Mouse (Mus musculus): ENCODE results near the gene Psmb7. TPM values are rescaled to one million over a fixed set of nuclear protein-coding genes. Genes with fewer than 3 reads are reported as not detected.
A peak's percentile ranks its signal among the peaks of the same experiment; 100 is the strongest.

Psmb7 gene
- polyA plus RNA-seq, 1 experiment from 2014 or later = 267 TPM

GRCm38 (mm10) chr2:38584514-38585378, 59.1 kb downstream of the Psmb7 start:
- peaks cover 8% of the 10 kb centered on the region; the same call in 1 of the 2 replicates for H3K4me1 ChIP-seq
- no peaks in the 10 kb centered on the region for H3K27me3 ChIP-seq
- H3K4me3 ChIP-seq = no peak overlapping the region
- WGBS = 40% methylated on average over 13 of the region's 13 CpGs
- no peak overlapping the region for H3K4me2 ChIP-seq (replicated peaks)
- no peak overlapping the region for H3K9ac ChIP-seq
- no peak for ATAC-seq (ENCODE audit: insufficient number of reproducible peaks, insufficient read depth, low FRiP score, low TSS enrichment)
- H3K9me3 ChIP-seq = no peaks in the 10 kb centered on the region
- peaks cover 62% of the 10 kb centered on the region for H3K36me3 ChIP-seq
- peak overlapping the region; percentile 63 for H3K27ac ChIP-seq

- 90% methylated on average over 2 of the region's 2 CpGs for WGBS
- no peaks in the 10 kb centered on the region for H3K9me3 ChIP-seq
- H3K27me3 ChIP-seq = no peaks in the 10 kb centered on the region
- H3K9ac ChIP-seq = no peak overlapping the region
- ATAC-seq (ENCODE audit: insufficient number of reproducible peaks, insufficient read depth, low FRiP score, low TSS enrichment) = no peak
- peaks cover 62% of the 10 kb centered on the region for H3K36me3 ChIP-seq
- no peak overlapping the region for H3K27ac ChIP-seq
- no peak overlapping the region for H3K4me3 ChIP-seq
- H3K4me2 ChIP-seq (replicated peaks) = no peak overlapping the region
- peaks cover 8% of the 10 kb centered on the region; the same call in 1 of the 2 replicates for H3K4me1 ChIP-seq
Observed at GRCm38 (mm10) chr2:38583982-38584381, 59.9 kb downstream of the Psmb7 start.

- Histone ChIP-seq H3K4me3 (no peak overlapping the region), H3K27me3 (no peaks in the 10 kb centered on the region), H3K9ac (no peak overlapping the region), H3K9me3 (no peaks in the 10 kb centered on the region), H3K27ac (no peak overlapping the region), H3K36me3 (peaks cover 54% of the 10 kb centered on the region), H3K4me2 (replicated peaks) (no peak overlapping the region), H3K4me1 (peaks cover 1% of the 10 kb centered on the region; the same call in 1 of the 2 replicates)
- no peak for ATAC-seq (ENCODE audit: insufficient number of reproducible peaks, insufficient read depth, low FRiP score, low TSS enrichment)
- WGBS = 90% methylated on average over 1 of the region's 1 CpGs
Observed at GRCm38 (mm10) chr2:38579528-38579927, 64.4 kb downstream of the Psmb7 start.

GRCm38 (mm10) chr2:38578602-38579521, 65.0 kb downstream of the Psmb7 start:
- no peak overlapping the region for H3K4me3 ChIP-seq
- H3K36me3 ChIP-seq = peaks cover 52% of the 10 kb centered on the region
- H3K27ac ChIP-seq = no peak overlapping the region
- no peak overlapping the region for H3K9ac ChIP-seq
- ATAC-seq (ENCODE audit: insufficient number of reproducible peaks, insufficient read depth, low FRiP score, low TSS enrichment) = no peak
- H3K27me3 ChIP-seq = no peaks in the 10 kb centered on the region
- WGBS = 73% methylated on average over 13 of the region's 13 CpGs
- H3K4me1 ChIP-seq = no peaks in the 10 kb centered on the region
- H3K4me2 ChIP-seq (replicated peaks) = no peak overlapping the region
- no peaks in the 10 kb centered on the region for H3K9me3 ChIP-seq

- Histone ChIP-seq H3K4me2 (replicated peaks) (no peak overlapping the region), H3K9ac (no peak overlapping the region), H3K27ac (no peak overlapping the region), H3K4me3 (no peak overlapping the region), H3K36me3 (peaks cover 70% of the 10 kb centered on the region), H3K27me3 (no peaks in the 10 kb centered on the region), H3K9me3 (no peaks in the 10 kb centered on the region), H3K4me1 (no peaks in the 10 kb centered on the region)
- WGBS = 84% methylated on average over 2 of the region's 2 CpGs
- no peak for ATAC-seq (ENCODE audit: insufficient number of reproducible peaks, insufficient read depth, low FRiP score, low TSS enrichment)
Observed at GRCm38 (mm10) chr2:38574697-38575096, 69.2 kb downstream of the Psmb7 start.

GRCm38 (mm10) chr2:38571971-38572601, 71.8 kb downstream of the Psmb7 start:
- 89% methylated on average over 23 of the region's 23 CpGs for WGBS
- Histone ChIP-seq H3K27ac (no peak overlapping the region), H3K27me3 (no peaks in the 10 kb centered on the region), H3K4me2 (replicated peaks) (no peak overlapping the region), H3K4me3 (no peak overlapping the region), H3K36me3 (peaks cover 73% of the 10 kb centered on the region), H3K9me3 (no peaks in the 10 kb centered on the region), H3K4me1 (no peaks in the 10 kb centered on the region), H3K9ac (no peak overlapping the region)
- ATAC-seq (ENCODE audit: insufficient number of reproducible peaks, insufficient read depth, low FRiP score, low TSS enrichment) = no peak

- ATAC-seq (ENCODE audit: insufficient number of reproducible peaks, insufficient read depth, low FRiP score, low TSS enrichment) = no peak
- Histone ChIP-seq H3K27me3 (no peaks in the 10 kb centered on the region), H3K4me3 (no peak overlapping the region), H3K9me3 (no peaks in the 10 kb centered on the region), H3K4me1 (no peaks in the 10 kb centered on the region), H3K9ac (no peak overlapping the region), H3K27ac (no peak overlapping the region), H3K36me3 (peaks cover 62% of the 10 kb centered on the region), H3K4me2 (replicated peaks) (no peak overlapping the region)
- WGBS = 87% methylated on average over 4 of the region's 4 CpGs
Observed at GRCm38 (mm10) chr2:38562596-38562995, 81.3 kb downstream of the Psmb7 start.

GRCm38 (mm10) chr2:38560296-38561227, 83.3 kb downstream of the Psmb7 start:
- ATAC-seq (ENCODE audit: insufficient number of reproducible peaks, insufficient read depth, low FRiP score, low TSS enrichment) = no peak
- no peak overlapping the region for H3K27ac ChIP-seq
- no peaks in the 10 kb centered on the region for H3K4me1 ChIP-seq
- H3K27me3 ChIP-seq = no peaks in the 10 kb centered on the region
- H3K9ac ChIP-seq = no peak overlapping the region
- H3K36me3 ChIP-seq = peaks cover 55% of the 10 kb centered on the region
- H3K4me3 ChIP-seq = no peak overlapping the region
- H3K4me2 ChIP-seq (replicated peaks) = no peak overlapping the region
- 67% methylated on average over 17 of the region's 17 CpGs for WGBS
- no peaks in the 10 kb centered on the region for H3K9me3 ChIP-seq

GRCm38 (mm10) chr2:38556721-38557120, 87.2 kb downstream of the Psmb7 start:
- 89% methylated on average over 3 of the region's 3 CpGs for WGBS
- Histone ChIP-seq H3K9me3 (no peaks in the 10 kb centered on the region), H3K27ac (no peak overlapping the region), H3K4me1 (no peaks in the 10 kb centered on the region), H3K9ac (no peak overlapping the region), H3K4me2 (replicated peaks) (no peak overlapping the region), H3K4me3 (no peak overlapping the region), H3K36me3 (peaks cover 51% of the 10 kb centered on the region), H3K27me3 (no peaks in the 10 kb centered on the region)
- ATAC-seq (ENCODE audit: insufficient number of reproducible peaks, insufficient read depth, low FRiP score, low TSS enrichment) = no peak

- ATAC-seq (ENCODE audit: insufficient number of reproducible peaks, insufficient read depth, low FRiP score, low TSS enrichment) = no peak
- Histone ChIP-seq H3K9me3 (no peaks in the 10 kb centered on the region), H3K4me1 (no peaks in the 10 kb centered on the region), H3K9ac (no peak overlapping the region), H3K27me3 (no peaks in the 10 kb centered on the region), H3K36me3 (peaks cover 50% of the 10 kb centered on the region), H3K4me3 (no peak overlapping the region), H3K27ac (no peak overlapping the region), H3K4me2 (replicated peaks) (no peak overlapping the region)
- WGBS = 89% methylated on average over 4 of the region's 4 CpGs
Observed at GRCm38 (mm10) chr2:38555659-38556058, 88.2 kb downstream of the Psmb7 start.
